Comparison of ENCODE assay signal across 31 mouse cellular contexts in genomic region chr14:54664477-54665222, GRCm38 (mm10). TPM values are rescaled to one million over a fixed set of nuclear protein-coding genes. Genes with fewer than 3 reads are reported as not detected.
A peak's percentile ranks its signal among the peaks of the same experiment; 100 is the strongest.
DNase-seq lines count a peak whose midpoint lies in the region; ATAC-seq and TF ChIP-seq lines count a peak whose summit lies in the region.
"Had no signal": no experiment of that assay in that cellular context is flagged by ENCODE, and none has a peak within 500 bp of the region (broad histone marks: within the 10 kb centered on the region; RNA-seq: fewer than 3 reads in every experiment).

No protein-coding gene starts in this region.

- H3K4me3 ChIP-seq in layer of hippocampus, adult 2 months: no peak overlapping the region
- H3K4me3 ChIP-seq in liver, postnatal 0 days (ENCODE audit: low read depth, low read length): no peak overlapping the region
- H3K4me3 ChIP-seq: embryonic facial prominence, embryonic 10.5 days; forebrain, embryonic 10.5 days; heart, adult 2 months; hindbrain, embryonic 12.5 days; liver, embryonic 13.5 days; midbrain, embryonic 12.5 days had no signal

- no peak for TF ChIP-seq EP300 in liver, postnatal 0 days (IDR thresholded peaks at IDR 0.05; ENCODE audit: low read depth)

- H3K4me2 ChIP-seq in liver, postnatal 0 days (ENCODE audit: low read depth, low read length): no peak overlapping the region
- H3K4me2 ChIP-seq: hindbrain, embryonic 12.5 days; liver, embryonic 13.5 days; lung, embryonic 14.5 days; midbrain, embryonic 12.5 days had no signal

- no peak for TF ChIP-seq CTCF in layer of hippocampus, adult 2 months (conservative IDR thresholded peaks at IDR 0.05)
- no peak for TF ChIP-seq CTCF in liver, postnatal 0 days (IDR thresholded peaks at IDR 0.05; ENCODE audit: low read depth)

- H3K9me3 ChIP-seq in liver, postnatal 0 days (ENCODE audit: low read length): no peaks in the 10 kb centered on the region
- H3K9me3 ChIP-seq: embryonic facial prominence, embryonic 10.5 days; forebrain, embryonic 10.5 days; hindbrain, embryonic 12.5 days; liver, embryonic 13.5 days; midbrain, embryonic 12.5 days had no signal

- H3K36me3 ChIP-seq in liver, postnatal 0 days (replicated peaks; ENCODE audit: insufficient read depth, low read length): peaks cover 91% of the 10 kb centered on the region

- 87% methylated on average over 10 of the region's 10 CpGs for WGBS in liver, postnatal 0 days (ENCODE audit: insufficient replicate concordance)

- H3K27me3 ChIP-seq in liver, postnatal 0 days (ENCODE audit: insufficient read depth, low read length): no peaks in the 10 kb centered on the region
- H3K27me3 ChIP-seq: hindbrain, embryonic 12.5 days; liver, embryonic 13.5 days; midbrain, embryonic 12.5 days had no signal

- no peak overlapping the region for H3K9ac ChIP-seq in liver, postnatal 0 days (replicated peaks)
- H3K9ac ChIP-seq: forebrain, postnatal 0 days; hindbrain, embryonic 12.5 days; liver, embryonic 13.5 days; lung, embryonic 14.5 days; midbrain, embryonic 12.5 days had no signal

- peak; percentile 33 for DNase-seq in cerebellum, adult 9-11 months
- no peak for DNase-seq in cerebellum, postnatal 4 days (ENCODE audit: low spot score in 2 of 2)
- DNase-seq in layer of hippocampus, adult 2 months (ENCODE audit: low spot score in 2 of 2): no peak
- DNase-seq in layer of hippocampus, adult 18-20 months (ENCODE audit: low spot score in 2 of 2): no peak
- DNase-seq in right cerebral cortex, adult 2 months (ENCODE audit: low spot score in 2 of 2): peak; percentile 60 to 65
- DNase-seq in right cerebral cortex, postnatal 14 days: no peak
- no peak for DNase-seq in liver, postnatal 0 days
- DNase-seq in kidney, adult 8-10 months: no peak
- DNase-seq: adrenal gland, postnatal 10 days; cerebellum, adult 8-10 months; forebrain, postnatal 0 days; gastrocnemius, postnatal 14 days; heart, adult 2 months; kidney, adult 18-20 months; layer of hippocampus, postnatal 36 days; liver, embryonic 13.5 days; lung, embryonic 14.5 days had no signal

- no peaks in the 10 kb centered on the region for H3K4me1 ChIP-seq in liver, postnatal 0 days (ENCODE audit: insufficient read depth)
- H3K4me1 ChIP-seq: embryonic facial prominence, embryonic 10.5 days; forebrain, embryonic 10.5 days; hindbrain, embryonic 12.5 days; liver, embryonic 13.5 days; midbrain, embryonic 12.5 days had no signal

- H3K27ac ChIP-seq in layer of hippocampus, adult 2 months: peak overlapping the region; percentile 54
- no peak overlapping the region for H3K27ac ChIP-seq in liver, postnatal 0 days (ENCODE audit: low read depth)
- H3K27ac ChIP-seq: embryonic facial prominence, embryonic 10.5 days; forebrain, embryonic 10.5 days; heart, adult 2 months; hindbrain, embryonic 12.5 days; kidney, postnatal 0 days; liver, embryonic 13.5 days; midbrain, embryonic 12.5 days had no signal

- ATAC-seq in liver, postnatal 0 days: no peak
- ATAC-seq: forebrain, postnatal 0 days had no signal

RNA-seq across cellular contexts. Expression of gene 1700123O20Rik, which starts 21.4 kb away (rescaled TPM):
- 10 to 100 TPM; 20.8 to 22.1 TPM for total RNA-seq in layer of hippocampus, adult 2 months (2021)
- 10 to 100 TPM; 23.4 to 24.4 TPM for total RNA-seq in layer of hippocampus, adult 18-20 months (2021)
- polyA plus RNA-seq in liver, postnatal 0 days (2015; fragmentation: Nextera tagmentation; extraction: Ambion mirVana): 50.9 and 53.3 TPM in 2 replicates

RNA-seq across cellular contexts. Expression of gene Acin1, which starts 22.1 kb away (rescaled TPM):
- total RNA-seq in layer of hippocampus, adult 2 months (2021): 100 to 1,000 TPM; 223 to 242 TPM
- 100 to 1,000 TPM; 196 to 207 TPM for total RNA-seq in layer of hippocampus, adult 18-20 months (2021)
- polyA plus RNA-seq in liver, postnatal 0 days (2015; fragmentation: Nextera tagmentation; extraction: Ambion mirVana): 28.4 and 38.0 TPM in 2 replicates

RNA-seq across cellular contexts. Expression of gene Cdh24, which starts 23.5 kb away (rescaled TPM):
- 10 to 100 TPM; 22.5 to 27.5 TPM for total RNA-seq in layer of hippocampus, adult 2 months (2021)
- total RNA-seq in layer of hippocampus, adult 18-20 months (2021): 10 to 100 TPM; 20.4 to 22.3 TPM
- 0.09 and 0.11 TPM in 2 replicates for polyA plus RNA-seq in liver, postnatal 0 days (2015; fragmentation: Nextera tagmentation; extraction: Ambion mirVana)

RNA-seq across cellular contexts. Expression of gene Gm17606, which starts 23.9 kb away (rescaled TPM):
- not detected for total RNA-seq in layer of hippocampus, adult 2 months (2021)
- total RNA-seq in layer of hippocampus, adult 18-20 months (2021): not detected
- not detected in 2 replicates for polyA plus RNA-seq in liver, postnatal 0 days (2015; fragmentation: Nextera tagmentation; extraction: Ambion mirVana)
- total RNA-seq: adrenal gland, postnatal 10 days; forebrain, postnatal 0 days; gastrocnemius, postnatal 14 days; heart, adult 2 months; heart, postnatal 25 days; layer of hippocampus, postnatal 36 days; megakaryocyte, adult 5-6 weeks had no signal
- polyA plus RNA-seq: cortical plate, adult 2 months; embryonic facial prominence, embryonic 10.5 days; forebrain, embryonic 10.5 days; forebrain, postnatal 0 days; heart, adult 2 months; heart, embryonic 14.5 days; hindbrain, embryonic 12.5 days; kidney, postnatal 0 days; large intestine, adult 2 months; limb, embryonic 14.5 days; liver, embryonic 13.5 days; lung, embryonic 14.5 days; midbrain, embryonic 12.5 days; neural tube, embryonic 11.5 days; testis, adult 2 months; urinary bladder, adult 2 months had no signal

RNA-seq across cellular contexts. Expression of gene Gm29776, which starts 34.0 kb away (rescaled TPM):
- not detected for total RNA-seq in layer of hippocampus, adult 2 months (2021)
- total RNA-seq in layer of hippocampus, adult 18-20 months (2021): not detected
- polyA plus RNA-seq in liver, postnatal 0 days (2015; fragmentation: Nextera tagmentation; extraction: Ambion mirVana): not detected in 2 replicates
- total RNA-seq: adrenal gland, postnatal 10 days; gastrocnemius, postnatal 14 days; heart, adult 2 months; heart, postnatal 25 days; layer of hippocampus, postnatal 36 days had no signal
- polyA plus RNA-seq: forebrain, embryonic 10.5 days; large intestine, adult 2 months had no signal

Comparison
In these comparisons a context has a peak if more than half of its experiments do, and no peak if none do; other contexts are left out.
1. DNase-seq: peak in cerebellum, adult 9-11 months (single experiment) and right cerebral cortex, adult 2 months (2 of 2); none in cerebellum, postnatal 4 days (0 of 2), layer of hippocampus, adult 2 months (0 of 2), layer of hippocampus, adult 18-20 months (0 of 2), right cerebral cortex, postnatal 14 days (single experiment), liver, postnatal 0 days (single experiment) and kidney, adult 8-10 months (0 of 2).